Mouse (Mus musculus) kidney, adult 2 months (tissue): Measurements from ENCODE around the gene March11.

Source experiments
- CTCF ChIP-seq: fragments of 200-500 bp; conservative IDR thresholded peaks from 2 replicates; pipeline ENCODE4 v1.5.1; 2011; ENCODE audit warnings: low read depth, mild to moderate bottlenecking, control low read depth, low read length, moderate library complexity, mixed read lengths; ENCODE audit not compliant: insufficient read depth, insufficient read length
- POLR2A ChIP-seq: fragments of 200-500 bp; IDR thresholded peaks from one replicate; pipeline ENCODE4 v1.6.1; 2011; ENCODE audit warnings: low read depth, low read length, control low read depth

DNA sequence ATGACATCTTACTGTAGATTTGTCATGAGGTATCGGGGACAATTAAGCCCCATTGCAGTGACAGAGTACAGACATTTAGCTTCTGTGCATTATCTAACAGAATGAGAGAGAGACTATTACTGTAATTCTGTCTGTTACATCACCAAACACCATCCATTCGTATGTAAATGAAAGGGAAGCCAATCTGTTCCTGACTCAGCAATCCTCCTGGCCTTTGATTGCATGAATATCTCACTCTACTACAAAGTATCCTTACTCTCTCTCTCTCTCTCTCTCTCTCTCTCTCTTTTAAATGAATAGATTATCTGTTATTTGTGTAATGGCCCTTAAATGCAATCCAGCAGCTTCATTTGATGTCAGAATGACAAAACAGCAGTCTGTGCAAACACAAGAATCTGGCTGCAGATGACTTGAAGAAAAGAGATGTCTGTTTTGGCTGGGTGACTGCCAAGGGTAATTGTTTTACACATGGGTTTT is 32.8 kb upstream of the March11 start:
- TF ChIP-seq CTCF = no peak
- TF ChIP-seq POLR2A = no peak
